Mouse (Mus musculus): ENCODE measurements around the gene Coro6.

Gene Coro6

GRCm38 (mm10) chr11:77493512-77494343 is 31.5 kb downstream of the Coro6 start, which contains the start of gene Git1:
Gene Git1, plus strand, starts transcription at chr11:77493562.
- no peak for DNase-seq (ENCODE audit: low read depth, low spot score)

GRCm38 (mm10) chr11:77494344-77494676 is 32.1 kb downstream of the Coro6 start:
- DNase-seq (ENCODE audit: low read depth, low spot score) = no peak

GRCm38 (mm10) chr11:77494782-77495181 is 32.6 kb downstream of the Coro6 start:
- no peak for DNase-seq (ENCODE audit: low read depth, low spot score)

DNA sequence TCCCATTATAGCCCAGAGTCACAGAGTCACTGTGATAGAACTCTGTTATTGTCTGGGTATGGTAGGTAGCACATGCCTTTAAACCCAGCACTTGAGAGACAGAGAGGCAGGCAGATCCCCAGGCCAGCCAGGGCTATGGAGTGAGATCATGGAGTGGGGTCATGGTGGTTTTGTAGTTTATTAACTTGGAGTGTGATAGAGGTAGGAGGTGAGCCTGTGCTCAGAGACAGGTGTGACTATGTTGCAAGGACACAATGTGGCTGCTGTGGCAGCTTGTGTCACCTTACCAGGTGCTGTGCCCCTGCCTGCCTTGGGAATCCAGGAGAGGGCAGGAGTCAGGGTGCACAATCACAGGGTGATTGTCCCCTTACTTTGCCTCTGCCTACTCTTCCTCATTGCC is 33.3 kb downstream of the Coro6 start:
- no peak for DNase-seq (ENCODE audit: low read depth, low spot score)

- peak; percentile 84 for DNase-seq (ENCODE audit: low read depth, low spot score)
Observed at GRCm38 (mm10) chr11:77497341-77497756, 35.1 kb downstream of the Coro6 start.

GRCm38 (mm10) chr11:77497851-77498250 is 35.6 kb downstream of the Coro6 start:
- no peak for DNase-seq (ENCODE audit: low read depth, low spot score)

DNA sequence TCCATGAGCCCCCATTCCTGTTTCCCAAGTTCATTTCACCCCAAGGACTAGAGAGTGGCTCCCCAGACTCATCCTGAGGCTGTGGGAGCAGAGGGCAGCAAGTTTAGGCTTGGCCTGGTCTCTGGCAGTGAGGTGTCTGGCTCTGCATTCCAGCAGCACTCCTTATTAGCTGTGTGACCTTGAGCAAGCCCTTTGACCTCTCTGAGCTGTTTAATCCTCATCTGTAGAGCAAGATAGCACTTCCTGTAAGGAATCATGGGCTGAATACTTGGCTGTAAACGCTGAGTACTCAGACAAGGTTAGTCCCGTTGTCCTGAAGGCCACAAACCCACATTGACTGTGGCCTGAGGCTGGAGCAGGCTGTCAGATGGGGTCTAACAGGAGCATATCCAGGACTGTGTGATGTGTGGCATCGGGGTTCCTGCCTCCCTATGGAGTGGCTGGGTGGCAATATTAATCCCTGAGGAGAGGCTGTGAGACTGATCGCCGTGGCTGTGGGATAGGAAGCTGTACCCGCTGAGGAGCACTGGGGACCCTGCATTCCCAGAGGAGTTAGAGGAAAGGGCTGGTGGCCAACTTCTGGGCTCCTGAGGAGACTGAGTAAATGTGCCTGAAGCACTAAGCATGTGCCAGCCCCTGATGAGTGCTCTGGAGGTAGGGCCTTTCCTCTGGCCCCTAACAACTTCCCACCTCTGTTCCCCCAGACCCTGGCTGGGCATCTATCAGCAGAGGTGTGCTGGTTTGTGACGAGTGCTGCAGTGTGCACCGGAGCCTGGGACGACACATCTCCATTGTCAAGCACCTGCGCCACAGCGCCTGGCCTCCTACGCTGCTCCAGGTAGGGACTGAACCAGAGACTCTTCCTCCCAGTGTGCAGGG is 36.3 kb downstream of the Coro6 start:
- DNase-seq (ENCODE audit: low read depth, low spot score) = no peak

DNA sequence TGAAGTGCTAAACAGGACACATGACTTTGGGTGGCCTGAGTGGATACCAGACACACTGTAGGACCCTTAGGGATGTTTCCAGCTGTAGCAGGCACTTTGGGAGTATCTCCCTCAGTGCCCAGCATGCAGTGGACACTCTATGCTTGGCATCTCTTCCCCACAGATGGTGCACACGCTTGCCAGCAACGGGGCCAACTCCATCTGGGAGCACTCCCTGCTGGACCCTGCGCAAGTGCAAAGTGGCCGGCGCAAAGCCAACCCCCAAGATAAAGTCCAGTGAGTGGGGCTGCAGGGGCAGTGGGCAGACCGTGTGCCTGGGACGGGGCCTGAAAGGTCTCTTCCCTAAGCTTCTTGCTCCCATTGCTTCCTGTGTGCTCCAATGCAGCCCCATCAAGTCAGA is 37.1 kb downstream of the Coro6 start:
- no peak for DNase-seq (ENCODE audit: low read depth, low spot score)

DNA sequence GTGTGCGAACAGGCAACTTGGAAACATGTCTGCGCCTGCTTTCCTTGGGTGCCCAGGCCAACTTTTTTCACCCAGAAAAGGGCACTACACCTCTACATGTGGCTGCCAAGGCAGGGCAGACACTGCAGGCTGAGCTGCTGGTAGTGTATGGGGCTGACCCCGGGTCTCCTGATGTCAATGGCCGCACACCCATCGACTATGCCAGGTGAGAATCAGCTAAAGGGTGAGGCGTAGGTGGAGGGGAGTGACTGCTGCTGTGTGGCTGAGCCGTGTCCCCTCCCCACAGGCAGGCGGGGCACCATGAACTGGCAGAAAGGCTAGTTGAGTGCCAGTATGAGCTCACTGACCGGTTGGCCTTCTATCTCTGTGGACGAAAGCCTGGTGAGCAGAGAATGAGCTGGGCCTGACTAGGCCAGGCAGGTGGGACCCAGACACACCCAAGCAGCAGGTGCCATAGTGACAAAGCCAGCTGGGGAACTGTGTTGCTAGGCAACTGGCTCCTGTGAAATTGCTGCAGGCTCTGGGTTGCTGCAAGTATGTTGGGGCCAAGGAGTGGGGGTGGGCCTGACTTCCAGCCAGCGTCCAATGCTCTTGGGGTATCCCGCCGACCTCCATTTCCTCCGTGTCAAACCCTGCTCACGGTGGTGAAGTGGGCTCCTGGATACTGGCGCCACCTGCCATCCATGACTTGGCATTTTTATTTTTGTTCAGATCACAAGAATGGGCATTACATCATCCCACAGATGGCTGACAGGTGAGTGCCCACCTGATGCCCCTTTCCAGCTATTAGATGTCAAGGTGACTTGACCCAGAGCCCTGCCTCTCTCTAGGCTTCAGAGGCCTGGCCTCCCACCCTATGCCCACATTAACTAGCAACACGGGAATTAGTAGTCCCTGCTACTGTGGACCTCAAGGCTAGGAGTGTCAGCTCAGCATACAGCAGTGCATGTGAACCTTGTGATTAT is 38.4 kb downstream of the Coro6 start:
- no peak for DNase-seq (ENCODE audit: low read depth, low spot score)

DNA sequence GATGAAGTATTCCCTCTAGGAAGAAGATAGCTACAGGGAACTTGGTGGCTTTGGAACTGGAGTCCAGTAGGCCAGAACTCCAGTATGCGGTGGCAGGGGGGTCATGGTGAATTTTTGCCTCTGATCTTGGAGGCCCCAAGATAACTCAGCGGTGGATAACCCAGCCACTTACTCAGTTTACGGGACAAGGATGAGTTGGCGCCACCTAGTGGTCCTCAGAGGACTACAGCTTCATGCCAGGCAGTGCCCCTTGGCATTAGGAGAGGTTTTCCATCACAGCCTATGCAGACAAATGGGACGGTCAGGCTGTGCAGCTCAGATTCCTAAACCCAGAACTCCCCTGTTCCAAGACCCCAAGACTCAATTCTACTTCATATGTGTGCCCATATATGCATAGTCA is 39.2 kb downstream of the Coro6 start:
- peak; percentile 80 for DNase-seq (ENCODE audit: low read depth, low spot score)

DNA sequence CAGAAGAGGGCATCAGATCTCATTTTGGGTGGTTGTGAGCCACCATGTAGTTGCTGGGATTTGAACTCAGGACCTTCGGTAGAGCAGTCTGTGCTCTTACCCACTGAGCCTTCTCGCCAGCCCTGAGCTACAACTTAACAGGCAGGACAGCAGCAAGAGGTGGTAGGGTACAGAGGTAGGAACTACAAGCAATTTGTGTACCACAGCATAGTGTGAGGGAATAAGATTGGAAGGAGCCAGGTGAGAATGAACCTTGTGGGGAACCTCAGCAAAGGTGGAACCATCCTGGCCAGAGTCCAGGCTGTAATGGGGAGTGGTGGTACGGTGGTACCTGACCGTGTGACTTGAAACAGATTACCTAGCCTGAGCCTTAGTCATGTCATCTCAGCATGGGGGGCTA is 39.8 kb downstream of the Coro6 start:
- no peak for DNase-seq (ENCODE audit: low read depth, low spot score)

GRCm38 (mm10) chr11:77502481-77502880 is 40.3 kb downstream of the Coro6 start:
- no peak for DNase-seq (ENCODE audit: low read depth, low spot score)

DNA sequence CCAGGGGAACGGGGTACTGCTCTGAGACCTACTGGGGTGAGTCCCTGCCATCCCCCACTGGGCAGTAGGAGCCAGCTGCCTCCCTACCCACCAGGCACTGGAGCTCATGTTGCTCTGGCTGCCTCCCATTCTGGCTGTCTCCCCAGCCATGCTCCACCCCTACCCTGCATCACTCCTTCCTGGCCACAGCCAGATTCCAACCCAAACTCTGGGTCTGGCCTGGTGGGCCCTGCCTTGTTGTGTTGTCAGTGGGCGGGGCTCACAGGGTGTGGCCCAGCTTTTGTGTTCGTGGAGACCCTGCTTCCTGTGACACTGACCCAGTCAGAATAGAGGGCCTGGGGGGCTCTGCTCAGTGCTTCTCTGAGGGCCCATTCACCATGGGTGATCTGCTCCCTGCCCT is 41.3 kb downstream of the Coro6 start:
- DNase-seq (ENCODE audit: low read depth, low spot score) = no peak

- no peak for DNase-seq (ENCODE audit: low read depth, low spot score)
Observed at GRCm38 (mm10) chr11:77504377-77504776, 42.2 kb downstream of the Coro6 start.

- no peak for DNase-seq (ENCODE audit: low read depth, low spot score)
Observed at GRCm38 (mm10) chr11:77505291-77505980, 43.2 kb downstream of the Coro6 start.

DNA sequence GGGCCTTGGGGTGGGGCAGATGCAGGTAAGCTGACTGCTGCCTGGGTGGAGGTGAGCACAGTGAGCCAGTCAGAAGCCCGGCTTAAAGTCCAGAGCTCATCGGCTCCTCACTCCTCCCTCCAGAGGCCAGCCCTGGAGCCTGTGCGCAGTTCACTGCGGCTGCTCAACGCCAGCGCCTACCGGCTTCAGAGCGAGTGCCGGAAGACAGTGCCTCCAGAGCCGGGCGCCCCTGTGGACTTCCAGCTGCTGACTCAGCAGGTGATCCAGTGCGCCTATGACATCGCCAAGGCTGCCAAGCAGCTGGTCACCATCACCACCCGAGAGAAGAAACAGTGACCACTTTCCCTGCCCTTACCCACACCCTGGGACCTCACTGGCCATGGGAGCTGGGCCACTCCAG is 44.1 kb downstream of the Coro6 start:
- DNase-seq (ENCODE audit: low read depth, low spot score) = no peak

GRCm38 (mm10) chr11:77506941-77507340 is 44.7 kb downstream of the Coro6 start:
- DNase-seq (ENCODE audit: low read depth, low spot score) = no peak

DNA sequence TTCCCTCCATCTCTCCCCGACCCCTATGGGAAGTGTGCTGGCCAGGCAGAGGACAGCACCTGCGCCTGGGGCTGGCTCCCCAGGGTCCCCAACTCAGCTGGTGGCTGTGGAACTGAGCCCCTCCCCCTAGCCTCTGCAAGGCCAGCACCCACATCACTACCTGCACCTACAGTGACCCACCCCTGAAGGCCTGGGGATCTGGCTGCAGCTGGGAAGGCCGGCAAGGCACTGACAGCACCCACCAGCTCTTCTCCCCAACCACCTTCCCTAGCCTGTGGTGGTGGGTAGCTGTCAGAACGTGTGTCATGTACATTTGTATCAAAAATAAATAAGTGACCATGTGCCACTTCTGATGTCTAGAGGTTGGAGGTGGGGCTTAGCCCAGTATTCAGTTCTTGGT is 45.2 kb downstream of the Coro6 start:
- no peak for DNase-seq (ENCODE audit: low read depth, low spot score)

- peak; percentile 85 for DNase-seq (ENCODE audit: low read depth, low spot score)
Observed at GRCm38 (mm10) chr11:77508068-77509021, 46.1 kb downstream of the Coro6 start.

DNA sequence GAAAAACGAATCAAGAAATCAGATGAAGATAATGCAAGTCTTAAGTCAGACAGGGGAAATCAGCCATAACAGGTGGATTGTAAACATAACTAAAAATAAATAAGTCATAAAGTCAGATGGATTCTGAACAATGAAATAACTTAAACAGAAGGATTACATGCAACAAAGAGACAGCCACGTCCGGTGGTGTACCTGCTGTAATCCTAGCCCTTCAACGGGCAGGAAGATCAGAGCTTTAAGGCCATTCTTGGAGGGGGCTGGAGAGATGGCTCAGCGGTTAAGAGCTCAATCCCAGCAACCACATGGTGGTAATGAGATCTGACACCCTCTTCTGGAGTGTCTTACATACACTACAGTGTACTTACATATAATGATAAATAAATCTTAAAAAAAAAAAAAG is 49.1 kb downstream of the Coro6 start:
- no peak for DNase-seq (ENCODE audit: low read depth, low spot score)
